Mouse (Mus musculus) limb, embryonic 12.5 days (tissue): Measurements from ENCODE around the gene Il6st. TPM values are rescaled to one million over a fixed set of nuclear protein-coding genes. Genes with fewer than 3 reads are reported as not detected.

Experiments
- ATAC-seq: fragments of 200-750 bp; cut with Nextera tagmentation; 2 replicates; pipeline ENCODE4 v1.8.0; 2017; ENCODE audit warnings: low read depth, moderate TSS enrichment; ENCODE audit not compliant: insufficient number of reproducible peaks, insufficient read depth, low FRiP score, low TSS enrichment
- H3K27ac ChIP-seq: fragments of 300-500 bp; sonication (generic); 2 replicates; pipeline ENCODE4 v1.5.1; 2016; ENCODE audit warnings: mild to moderate bottlenecking, moderate library complexity
- H3K27me3 ChIP-seq: fragments of 300-500 bp; sonication (generic); 2 replicates; pipeline ENCODE4 v1.6.1; 2016; ENCODE audit warnings: mild to moderate bottlenecking, moderate library complexity
- H3K36me3 ChIP-seq: fragments of 300-500 bp; sonication (generic); 2 replicates; pipeline ENCODE4 v1.6.1; 2016; ENCODE audit warnings: mild to moderate bottlenecking, moderate library complexity
- H3K4me1 ChIP-seq: fragments of 300-500 bp; sonication (generic); replicated peaks from 2 replicates; pipeline ENCODE4 v1.6.1; 2016
- H3K4me2 ChIP-seq: fragments of 300-500 bp; sonication (generic); 2 replicates; pipeline ENCODE4 v1.6.1; 2016; ENCODE audit warnings: mild to moderate bottlenecking, moderate library complexity
- H3K4me3 ChIP-seq: fragments of 300-500 bp; sonication (generic); replicated peaks from 2 replicates; pipeline ENCODE4 v1.5.1; 2016; ENCODE audit warnings: mild to moderate bottlenecking
- H3K9ac ChIP-seq: fragments of 300-500 bp; sonication (generic); replicated peaks from 2 replicates; pipeline ENCODE4 v1.6.1; 2016; ENCODE audit warnings: mild to moderate bottlenecking, moderate library complexity
- H3K9me3 ChIP-seq: fragments of 300-500 bp; sonication (generic); 2 replicates; pipeline ENCODE4 v1.6.1; 2016; ENCODE audit warnings: mild to moderate bottlenecking, moderate library complexity
- WGBS: fragments of 180-500 bp; shearing (Covaris S2); methylation state at CpG from one replicate; pipeline ENCODE4 v1.1.7; 2016; 5-methylcytosine and 5-hydroxymethylcytosine counted together
- polyA plus RNA-seq: library from polyadenylated mRNA; unstranded; fragments of >200 nt; fragmentation: Nextera tagmentation; extraction: Ambion mirVana; gene quantifications from 2 replicates; pipeline ENCODE4 v1.2.1, GENCODE M21; 2016

Gene Il6st
- polyA plus RNA-seq, 1 experiment from 2014 or later: 25.7 TPM

DNA sequence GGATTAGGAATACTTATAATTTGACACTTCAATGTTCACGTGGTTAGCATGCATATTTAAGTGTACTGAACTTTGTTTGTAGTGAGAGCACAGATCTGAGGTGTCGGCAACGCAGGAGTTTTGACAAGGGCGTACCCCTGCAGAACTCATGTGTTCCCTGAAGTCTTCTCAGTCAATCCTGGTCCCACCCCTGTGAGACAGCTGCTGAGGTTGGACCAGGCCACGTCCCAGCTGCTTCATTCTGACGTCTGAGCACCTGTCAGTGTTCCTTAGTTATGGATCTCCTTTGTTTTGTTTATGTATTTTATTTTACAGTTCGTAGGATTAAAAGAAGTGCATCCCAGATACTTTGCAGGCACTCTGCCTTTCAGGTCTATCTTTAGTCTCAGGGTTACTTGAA is 19.1 kb downstream of the Il6st start:
- Histone ChIP-seq H3K36me3 (peaks cover 65% of the 10 kb centered on the region), H3K27me3 (no peaks in the 10 kb centered on the region), H3K9ac (no peak overlapping the region), H3K9me3 (no peaks in the 10 kb centered on the region), H3K27ac (no peak overlapping the region), H3K4me1 (no peaks in the 10 kb centered on the region), H3K4me2 (no peak overlapping the region), H3K4me3 (no peak overlapping the region)
- 84% methylated on average over 7 of the region's 7 CpGs for WGBS
- ATAC-seq: no peak

DNA sequence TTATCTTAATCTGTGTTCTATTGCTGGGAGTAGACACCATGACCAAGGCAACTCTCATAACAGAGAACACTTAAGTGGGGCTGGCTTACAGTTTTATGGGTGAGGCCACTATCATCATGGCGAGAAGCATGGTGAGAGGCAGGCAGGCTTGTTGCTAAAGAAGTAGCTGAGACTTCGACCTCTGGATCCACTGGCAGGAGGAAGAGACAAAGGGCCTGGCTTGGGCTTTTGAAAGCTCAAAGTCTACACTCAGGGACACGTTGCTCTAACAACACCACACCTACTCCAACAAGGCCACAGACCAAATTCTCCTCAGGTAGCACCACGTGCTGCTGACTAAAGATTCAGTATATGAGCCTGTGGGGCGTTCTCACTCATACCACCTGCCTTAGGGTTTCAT is 22.4 kb downstream of the Il6st start:
- H3K4me2 ChIP-seq: no peak overlapping the region
- peaks cover 76% of the 10 kb centered on the region for H3K36me3 ChIP-seq
- no peak overlapping the region for H3K4me3 ChIP-seq
- no peak overlapping the region for H3K9ac ChIP-seq
- H3K9me3 ChIP-seq: no peaks in the 10 kb centered on the region
- H3K27me3 ChIP-seq: no peaks in the 10 kb centered on the region
- no peak for ATAC-seq
- 97% methylated on average over 5 of the region's 5 CpGs for WGBS
- H3K27ac ChIP-seq: no peak overlapping the region
- no peaks in the 10 kb centered on the region for H3K4me1 ChIP-seq

DNA sequence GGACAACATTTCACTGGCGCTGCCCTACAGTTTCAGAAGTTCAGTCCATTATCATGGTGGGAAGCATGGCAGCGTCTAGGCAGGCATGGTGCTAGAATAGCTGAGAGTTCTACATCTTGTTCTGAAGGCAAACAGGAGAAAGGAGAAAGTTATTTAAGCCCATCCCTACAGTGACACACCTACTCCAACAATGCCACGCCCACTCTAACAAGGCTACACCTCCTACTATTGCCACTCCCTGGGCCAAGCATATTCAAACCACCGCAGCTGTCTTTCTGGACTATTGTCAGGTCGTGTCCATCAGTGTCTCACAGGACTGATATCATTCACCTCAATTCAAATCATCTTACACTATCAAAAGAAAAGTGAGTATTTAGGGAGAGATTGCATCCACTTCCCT is 22.8 kb downstream of the Il6st start:
- Histone ChIP-seq H3K27me3 (no peaks in the 10 kb centered on the region), H3K36me3 (peaks cover 76% of the 10 kb centered on the region), H3K4me1 (peaks cover 3% of the 10 kb centered on the region; the same call in 1 of the 2 replicates), H3K4me2 (no peak overlapping the region), H3K4me3 (no peak overlapping the region), H3K9me3 (no peaks in the 10 kb centered on the region), H3K9ac (no peak overlapping the region), H3K27ac (no peak overlapping the region)
- ATAC-seq: no peak
- WGBS: 97% methylated on average over 5 of the region's 5 CpGs

DNA sequence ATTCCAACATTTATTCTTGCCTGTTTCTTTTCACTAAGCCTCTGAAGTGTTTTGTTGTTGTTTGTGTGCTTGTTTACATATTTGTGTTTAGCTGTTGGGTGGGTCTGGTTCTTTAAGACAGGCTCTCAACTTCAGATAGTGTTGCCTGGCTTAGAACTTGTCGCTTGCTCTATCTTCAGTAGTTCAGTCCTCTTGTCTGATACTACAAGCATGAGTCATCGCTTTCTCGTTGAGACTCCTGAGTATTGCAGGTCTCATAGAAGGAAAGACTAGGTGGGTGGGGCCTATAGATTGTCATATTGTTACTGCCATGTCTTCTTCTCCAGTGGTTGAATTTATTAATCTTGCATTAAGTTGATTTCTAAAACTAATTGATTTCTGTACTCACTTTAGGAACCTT is 26.2 kb downstream of the Il6st start:
- Histone ChIP-seq H3K4me1 (peaks cover 8% of the 10 kb centered on the region; the same call in 1 of the 2 replicates), H3K36me3 (peaks cover 67% of the 10 kb centered on the region), H3K9me3 (no peaks in the 10 kb centered on the region), H3K4me2 (no peak overlapping the region), H3K9ac (no peak overlapping the region), H3K27me3 (no peaks in the 10 kb centered on the region), H3K4me3 (no peak overlapping the region), H3K27ac (no peak overlapping the region)
- ATAC-seq: no peak
- 94% methylated on average over 3 of the region's 3 CpGs for WGBS

DNA sequence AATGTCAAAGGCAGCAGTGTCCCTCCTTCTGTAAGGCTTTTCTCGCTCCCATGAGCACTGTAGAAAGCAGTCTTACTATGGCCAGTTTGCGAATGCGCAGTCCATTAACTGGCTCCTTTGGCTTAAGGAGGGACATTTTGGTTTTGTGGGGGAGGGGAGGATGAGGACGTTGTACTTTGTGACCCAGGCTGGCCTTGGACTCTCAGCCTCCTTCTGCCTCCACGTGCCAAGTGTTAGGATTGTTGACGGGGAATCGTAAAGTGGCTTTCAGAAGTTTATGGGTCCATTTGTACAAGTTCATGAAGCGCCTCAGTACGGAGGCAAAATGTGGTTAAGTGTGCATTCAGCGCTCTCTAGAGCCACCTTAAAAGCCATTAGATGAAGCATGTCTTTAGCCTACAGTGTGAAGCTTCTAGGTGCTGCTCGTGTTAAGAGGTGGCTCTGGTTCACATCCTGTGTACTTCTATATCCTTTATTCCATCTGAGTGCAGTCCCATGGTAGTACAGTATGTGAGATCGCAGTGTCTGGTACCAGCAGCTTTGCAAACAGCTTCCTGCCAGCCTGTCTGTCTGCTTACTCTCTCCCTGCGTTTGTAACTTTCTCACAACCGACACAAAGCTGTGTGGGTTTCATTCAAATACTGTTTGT is 27.9 kb downstream of the Il6st start:
- Histone ChIP-seq H3K36me3 (peaks cover 65% of the 10 kb centered on the region), H3K27ac (no peak overlapping the region), H3K27me3 (no peaks in the 10 kb centered on the region), H3K9ac (no peak overlapping the region), H3K4me1 (peaks cover 8% of the 10 kb centered on the region; the same call in 1 of the 2 replicates), H3K4me2 (no peak overlapping the region), H3K9me3 (no peaks in the 10 kb centered on the region), H3K4me3 (no peak overlapping the region)
- 60% methylated on average over 14 of the region's 14 CpGs for WGBS
- ATAC-seq: no peak

DNA sequence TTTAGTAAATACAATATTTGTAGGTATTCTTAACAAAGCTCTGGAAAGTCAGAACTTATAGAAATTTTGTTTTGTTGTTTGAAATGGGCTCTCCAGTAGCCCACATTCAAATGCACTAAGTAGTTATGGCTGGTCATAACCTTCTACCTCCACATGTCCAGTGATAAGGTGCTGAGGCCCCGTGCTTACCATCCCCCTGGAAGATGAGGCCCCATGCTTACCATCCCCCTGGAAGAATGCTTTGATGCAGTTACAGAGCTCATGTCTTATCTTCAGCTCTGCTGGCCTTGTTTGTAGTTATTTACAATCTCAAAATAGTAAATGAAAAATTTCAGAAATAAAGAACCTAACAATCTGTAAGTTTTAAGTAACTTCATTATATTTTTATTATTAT is 28.4 kb downstream of the Il6st start:
- no peaks in the 10 kb centered on the region for H3K9me3 ChIP-seq
- 63% methylated on average over 1 of the region's 1 CpGs for WGBS
- H3K27ac ChIP-seq: no peak overlapping the region
- no peak overlapping the region for H3K9ac ChIP-seq
- H3K27me3 ChIP-seq: no peaks in the 10 kb centered on the region
- H3K36me3 ChIP-seq: peaks cover 65% of the 10 kb centered on the region
- H3K4me2 ChIP-seq: no peak overlapping the region
- no peak for ATAC-seq
- peaks cover 8% of the 10 kb centered on the region; the same call in 1 of the 2 replicates for H3K4me1 ChIP-seq
- H3K4me3 ChIP-seq: no peak overlapping the region

DNA sequence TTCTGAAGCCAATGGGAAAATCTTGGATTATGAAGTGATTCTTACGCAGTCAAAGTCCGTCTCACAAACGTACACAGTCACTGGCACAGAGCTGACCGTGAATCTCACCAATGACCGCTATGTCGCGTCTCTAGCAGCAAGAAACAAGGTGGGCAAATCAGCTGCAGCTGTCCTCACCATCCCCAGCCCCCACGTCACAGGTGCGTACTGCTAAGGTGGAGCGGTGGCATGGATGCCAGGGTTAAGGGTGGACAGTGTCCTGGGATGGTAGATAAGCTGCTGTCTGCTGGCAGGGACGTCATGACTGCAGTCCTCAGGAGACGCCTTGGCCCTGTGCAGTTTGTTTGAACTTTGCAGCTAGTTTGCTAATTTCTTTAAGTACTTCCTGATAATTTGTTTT is 30.7 kb downstream of the Il6st start:
- no peak overlapping the region for H3K9ac ChIP-seq
- H3K4me1 ChIP-seq: peaks cover 8% of the 10 kb centered on the region; the same call in 1 of the 2 replicates
- WGBS: 95% methylated on average over 12 of the region's 12 CpGs
- peaks cover 82% of the 10 kb centered on the region for H3K36me3 ChIP-seq
- no peaks in the 10 kb centered on the region for H3K27me3 ChIP-seq
- no peak overlapping the region for H3K4me3 ChIP-seq
- no peaks in the 10 kb centered on the region for H3K9me3 ChIP-seq
- no peak for ATAC-seq
- no peak overlapping the region for H3K27ac ChIP-seq
- H3K4me2 ChIP-seq: no peak overlapping the region

DNA sequence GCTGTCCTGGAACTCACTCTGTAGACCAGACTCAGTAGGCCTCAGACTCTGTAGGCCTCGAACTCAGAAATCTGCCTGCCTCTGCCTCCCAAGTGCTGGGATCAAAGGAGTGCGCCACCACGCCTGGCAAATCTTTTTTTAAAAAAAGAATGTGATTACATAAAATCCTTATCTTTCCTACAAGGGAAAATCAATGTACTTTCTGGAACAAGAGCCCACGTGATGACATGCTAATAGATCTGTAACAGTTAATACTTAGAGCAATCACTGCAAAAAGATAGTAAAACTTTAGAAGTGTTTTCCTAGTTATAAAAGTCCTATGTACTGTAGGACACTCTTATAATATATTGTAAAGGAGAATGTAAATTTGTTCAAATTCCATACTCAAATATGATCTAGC is 36.2 kb downstream of the Il6st start:
- no peak for ATAC-seq
- 92% methylated on average over 4 of the region's 4 CpGs for WGBS

DNA sequence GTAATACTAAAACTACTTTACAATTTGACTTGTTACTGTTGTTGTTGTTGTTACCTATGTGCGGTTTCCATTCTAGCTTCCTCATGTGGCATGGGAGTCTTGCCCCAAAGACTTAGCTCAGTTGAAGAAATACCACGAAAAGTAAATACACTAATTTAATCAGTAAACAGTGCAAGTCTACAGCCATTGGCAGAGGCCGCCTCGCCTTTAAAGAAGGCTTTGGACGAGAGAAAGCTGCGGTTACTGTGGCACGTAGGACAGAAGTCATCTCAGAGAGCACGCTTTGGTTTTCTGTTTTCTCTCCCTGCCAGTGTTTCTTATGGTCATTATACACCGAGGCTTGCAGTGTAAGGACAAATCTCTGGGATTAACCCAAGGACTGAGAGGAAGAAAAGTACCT is 36.6 kb downstream of the Il6st start:
- Histone ChIP-seq H3K4me3 (no peak overlapping the region), H3K27me3 (no peaks in the 10 kb centered on the region), H3K4me1 (no peaks in the 10 kb centered on the region), H3K27ac (no peak overlapping the region), H3K9me3 (no peaks in the 10 kb centered on the region), H3K4me2 (no peak overlapping the region), H3K9ac (no peak overlapping the region), H3K36me3 (peaks cover 92% of the 10 kb centered on the region)
- no peak for ATAC-seq
- WGBS: 93% methylated on average over 9 of the region's 9 CpGs

More for the DNA sequence above, 36.2 kb downstream of the Il6st start:
- H3K4me2 ChIP-seq: no peak overlapping the region
- peaks cover 92% of the 10 kb centered on the region for H3K36me3 ChIP-seq
- H3K4me3 ChIP-seq: no peak overlapping the region
- H3K9me3 ChIP-seq: no peaks in the 10 kb centered on the region
- no peaks in the 10 kb centered on the region for H3K4me1 ChIP-seq
- no peak overlapping the region for H3K9ac ChIP-seq
- H3K27ac ChIP-seq: no peak overlapping the region
- H3K27me3 ChIP-seq: no peaks in the 10 kb centered on the region

DNA sequence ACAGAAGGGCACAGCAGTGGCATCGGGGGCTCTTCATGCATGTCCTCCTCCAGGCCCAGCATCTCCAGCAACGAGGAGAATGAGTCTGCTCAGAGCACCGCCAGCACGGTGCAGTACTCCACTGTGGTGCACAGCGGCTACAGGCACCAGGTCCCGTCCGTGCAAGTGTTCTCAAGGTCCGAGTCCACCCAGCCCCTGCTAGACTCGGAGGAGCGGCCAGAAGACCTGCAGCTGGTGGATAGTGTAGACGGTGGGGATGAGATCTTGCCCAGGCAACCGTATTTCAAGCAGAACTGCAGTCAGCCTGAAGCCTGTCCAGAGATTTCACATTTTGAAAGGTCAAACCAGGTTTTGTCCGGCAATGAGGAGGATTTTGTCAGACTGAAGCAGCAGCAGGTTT is 40.0 kb downstream of the Il6st start:
- Histone ChIP-seq H3K36me3 (peaks cover 80% of the 10 kb centered on the region), H3K4me2 (no peak overlapping the region), H3K4me1 (peaks cover 6% of the 10 kb centered on the region; the same call in 1 of the 2 replicates), H3K9me3 (no peaks in the 10 kb centered on the region), H3K27ac (no peak overlapping the region), H3K27me3 (no peaks in the 10 kb centered on the region), H3K9ac (no peak overlapping the region), H3K4me3 (no peak overlapping the region)
- 93% methylated on average over 13 of the region's 13 CpGs for WGBS
- no peak for ATAC-seq

DNA sequence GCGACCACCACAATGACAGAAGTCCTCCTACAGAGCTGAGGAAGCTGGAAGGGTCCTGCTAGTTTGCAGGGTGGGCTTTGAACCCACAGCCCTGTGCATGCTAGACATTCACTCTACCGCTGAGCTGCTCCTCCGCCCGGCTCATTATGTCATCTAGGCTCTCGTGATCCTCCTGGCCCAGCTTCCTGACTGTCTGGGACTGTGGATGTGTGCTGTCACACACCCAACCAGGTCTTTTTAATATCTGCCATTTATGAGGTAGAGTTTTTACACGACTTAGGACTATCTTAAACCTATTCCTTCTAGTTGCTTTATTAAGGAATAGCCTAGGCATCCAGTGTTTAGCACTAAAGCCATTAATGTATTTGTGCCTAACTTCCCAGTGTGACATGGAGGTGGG is 41.6 kb downstream of the Il6st start:
- H3K9ac ChIP-seq: no peak overlapping the region
- no peak overlapping the region for H3K27ac ChIP-seq
- H3K4me1 ChIP-seq: peaks cover 6% of the 10 kb centered on the region; the same call in 1 of the 2 replicates
- no peak overlapping the region for H3K4me2 ChIP-seq
- WGBS: 93% methylated on average over 6 of the region's 6 CpGs
- H3K4me3 ChIP-seq: no peak overlapping the region
- H3K36me3 ChIP-seq: peaks cover 68% of the 10 kb centered on the region
- H3K9me3 ChIP-seq: no peaks in the 10 kb centered on the region
- H3K27me3 ChIP-seq: no peaks in the 10 kb centered on the region
- no peak for ATAC-seq

DNA sequence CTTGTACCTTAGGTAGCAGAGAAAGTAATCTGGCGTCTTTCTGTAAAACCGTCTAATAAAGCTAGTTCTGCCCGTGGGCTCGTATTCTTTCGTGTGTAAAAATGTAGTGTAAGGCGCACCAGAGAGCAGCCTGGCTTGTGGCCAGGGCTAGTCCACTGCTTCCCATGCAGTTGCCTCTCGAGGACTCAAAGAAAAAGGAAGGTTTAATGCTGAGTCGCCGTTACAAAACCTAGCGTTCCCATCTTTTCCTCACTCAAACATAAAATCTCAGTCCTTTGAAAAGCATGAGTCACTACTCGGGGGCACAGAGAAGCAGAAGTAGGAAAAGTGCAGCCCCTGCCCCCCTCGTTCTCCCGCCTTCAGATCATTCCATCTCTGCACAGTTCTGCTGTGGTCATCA is 42.9 kb downstream of the Il6st start:
- Histone ChIP-seq H3K4me3 (no peak overlapping the region), H3K27me3 (no peaks in the 10 kb centered on the region), H3K36me3 (peaks cover 55% of the 10 kb centered on the region), H3K4me1 (peaks cover 6% of the 10 kb centered on the region; the same call in 1 of the 2 replicates), H3K9me3 (no peaks in the 10 kb centered on the region), H3K9ac (no peak overlapping the region), H3K27ac (no peak overlapping the region), H3K4me2 (no peak overlapping the region)
- ATAC-seq: no peak
- WGBS: 72% methylated on average over 13 of the region's 13 CpGs
